Mouse (Mus musculus): ENCODE measurements around the gene Lmo2. TPM values are rescaled to one million over a fixed set of nuclear protein-coding genes. Genes with fewer than 3 reads are reported as not detected.
A peak's percentile ranks its signal among the peaks of the same experiment; 100 is the strongest.

Gene Lmo2
- total RNA-seq, 1 experiment from 2014 or later, result 30.2 TPM

GRCm38 (mm10) chr2:103941085-103941484 lies 16.7 kb upstream of the Lmo2 start:
- no peak for DNase-seq

GRCm38 (mm10) chr2:103944859-103945258 lies 12.9 kb upstream of the Lmo2 start:
- DNase-seq, result no peak

- DNase-seq, result no peak
These were observed 12.2 kb upstream of the Lmo2 start for GRCm38 (mm10) chr2:103945571-103946092.

- no peak for DNase-seq
These were observed 10.9 kb upstream of the Lmo2 start for GRCm38 (mm10) chr2:103946892-103947291.

GRCm38 (mm10) chr2:103947982-103948655 lies 9.7 kb upstream of the Lmo2 start:
- DNase-seq, result no peak

- no peak for DNase-seq
These were observed 4.5 kb upstream of the Lmo2 start for GRCm38 (mm10) chr2:103953050-103953835.

- no peak for DNase-seq
These were observed 2.1 kb upstream of the Lmo2 start for GRCm38 (mm10) chr2:103955714-103956113.

GRCm38 (mm10) chr2:103956867-103957266 lies 919 bp upstream of the Lmo2 start:
- no peak for DNase-seq

GRCm38 (mm10) chr2:103958634-103959033 lies 848 bp downstream of the Lmo2 start:
- DNase-seq, result no peak

- DNase-seq, result no peak
These were observed 1.3 kb downstream of the Lmo2 start for GRCm38 (mm10) chr2:103959066-103959465.

- DNase-seq, result no peak
These were observed 1.8 kb downstream of the Lmo2 start for GRCm38 (mm10) chr2:103959574-103959973.

GRCm38 (mm10) chr2:103962349-103962748 lies 4.6 kb downstream of the Lmo2 start:
- no peak for DNase-seq

- no peak for DNase-seq
These were observed 7.6 kb downstream of the Lmo2 start for GRCm38 (mm10) chr2:103965391-103965790.

- DNase-seq, result no peak
These were observed 10.4 kb downstream of the Lmo2 start for GRCm38 (mm10) chr2:103968186-103968585.

GRCm38 (mm10) chr2:103968919-103969436 lies 11.2 kb downstream of the Lmo2 start:
- no peak for DNase-seq

GRCm38 (mm10) chr2:103969437-103970040 lies 11.8 kb downstream of the Lmo2 start:
- peak; percentile 79 for DNase-seq

GRCm38 (mm10) chr2:103970041-103970790 lies 12.4 kb downstream of the Lmo2 start:
- peak; percentile 81 for DNase-seq

GRCm38 (mm10) chr2:103970791-103971649 lies 13.2 kb downstream of the Lmo2 start:
- DNase-seq, result peak; percentile 13

GRCm38 (mm10) chr2:103971838-103972237 lies 14.1 kb downstream of the Lmo2 start:
- no peak for DNase-seq

- no peak for DNase-seq
These were observed 18.1 kb downstream of the Lmo2 start for GRCm38 (mm10) chr2:103975904-103976303.

- no peak for DNase-seq
These were observed 19.4 kb downstream of the Lmo2 start for GRCm38 (mm10) chr2:103977216-103977615.

Measured in adrenal gland, postnatal 14 days (tissue).